Mouse (Mus musculus): ENCODE data around the gene Pkp2. TPM values are rescaled to one million over a fixed set of nuclear protein-coding genes. Genes with fewer than 3 reads are reported as not detected.
"Not testable (repeated sequence)": the region's sequence is repeated elsewhere in the genome, so short reads cannot be mapped to it uniquely, and the experiment has no call there.

The Pkp2 gene
- total and polyA plus RNA-seq, 3 experiments, result 0.54 to 2.2 TPM; not detected in 1

- TF ChIP-seq NRF1 (IDR thresholded peaks at IDR 0.05; ENCODE audit: insufficient read depth, low read depth, low read length, poor library complexity, severe bottlenecking) (0 out of 2 replicates have a peak, but pooled peaks have one; percentile 37), ZKSCAN1 (IDR thresholded peaks at IDR 0.05; ENCODE audit: low read depth, low read length) (no peak), CHD2 (IDR thresholded peaks at IDR 0.05; ENCODE audit: low read length) (no peak)
These were observed at the start of gene Pkp2 (continued) for GRCm38 (mm10) chr16:16213079-16213760.

DNA sequence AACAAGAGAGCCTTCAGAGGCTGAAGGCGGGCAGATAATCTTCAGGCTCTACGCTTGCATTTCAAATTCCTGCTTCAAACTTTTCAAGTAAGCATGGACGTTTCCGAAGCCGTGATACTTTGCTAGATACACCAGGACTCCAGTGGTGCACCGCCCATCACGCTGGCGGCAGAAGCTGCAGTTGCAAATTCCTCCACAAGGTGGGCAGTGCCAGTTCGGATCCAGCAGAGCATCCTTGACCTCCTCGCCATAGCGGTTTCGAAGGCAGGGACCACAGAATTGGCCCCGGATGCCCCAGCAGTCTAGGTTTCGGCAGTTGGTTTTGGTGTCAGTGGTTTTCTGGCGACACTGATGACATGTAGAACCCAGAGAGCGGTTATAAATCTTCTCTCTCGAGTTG is 15.7 kb upstream of the Pkp2 start:
- Histone ChIP-seq H3K27me3 (ENCODE audit: control insufficient read depth in 1 of 2, insufficient read depth in 2 of 2, low read length in 2 of 2) (peaks cover 1% of the 10 kb centered on the region in 2 experiments; a peak in 3 of 4 replicates), H3K4me3 (ENCODE audit: control insufficient read depth in 1 of 2, insufficient read depth in 1 of 2, low read depth in 2 of 2, low read length in 2 of 2) (no peak overlapping the region), H3K9ac (ENCODE audit: control insufficient read depth, low read depth, low read length, poor library complexity, severe bottlenecking) (no peak overlapping the region), H3K27ac (ENCODE audit: control insufficient read depth, low read depth, low read length) (no peak overlapping the region), H3K4me1 (ENCODE audit: control insufficient read depth in 1 of 2, insufficient read depth in 2 of 2, low read length in 2 of 2) (no peaks in the 10 kb centered on the region), H3K36me3 (ENCODE audit: control insufficient read depth in 1 of 2, insufficient read depth in 2 of 2, low read length in 2 of 2) (no peaks in the 10 kb centered on the region), H3K79me2 (ENCODE audit: control insufficient read depth, insufficient read depth, low read length, poor library complexity) (no peaks in the 10 kb centered on the region), H3K9me3 (replicated peaks; ENCODE audit: insufficient read depth, low read length) (no peaks in the 10 kb centered on the region)
- TF ChIP-seq EP300 (IDR thresholded peaks at IDR 0.05; ENCODE audit: low read depth in 1 of 2, low read length in 2 of 2), result no peak
- no peak for TF ChIP-seq CHD2 (IDR thresholded peaks at IDR 0.05; ENCODE audit: low read length)
- TF ChIP-seq SIN3A (IDR thresholded peaks at IDR 0.05; ENCODE audit: low read length), result no peak
- DNase-seq (ENCODE audit: low read depth, low spot score), result no peak

DNA sequence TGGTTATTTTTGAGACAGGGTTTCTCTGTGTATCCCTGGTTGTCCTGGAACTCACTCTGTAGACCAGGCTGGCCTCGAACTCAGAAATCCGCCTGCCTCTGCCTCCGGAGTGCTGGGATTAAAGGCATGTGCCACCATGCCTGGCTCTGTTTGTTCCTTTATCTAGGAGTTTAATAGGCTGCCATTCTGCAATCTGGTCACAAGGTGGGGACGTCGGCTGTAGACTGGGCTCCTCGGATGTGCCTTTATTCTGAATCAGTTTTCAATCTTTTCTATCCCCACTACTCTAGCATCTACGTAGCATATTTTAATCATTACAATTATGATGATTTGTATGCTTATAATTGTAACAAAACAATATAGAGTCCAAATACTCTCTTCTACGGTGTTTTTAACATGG is 11.1 kb upstream of the Pkp2 start:
- H3K36me3 ChIP-seq (ENCODE audit: control insufficient read depth in 1 of 2, insufficient read depth in 2 of 2, low read length in 2 of 2), result peaks cover 0 to 11% of the 10 kb centered on the region in 2 experiments; a peak in 2 of 4 replicates
- H3K4me1 ChIP-seq (ENCODE audit: control insufficient read depth in 1 of 2, insufficient read depth in 2 of 2, low read length in 2 of 2); H3K27me3 ChIP-seq (ENCODE audit: control insufficient read depth in 1 of 2, insufficient read depth in 2 of 2, low read length in 2 of 2); H3K9ac ChIP-seq (ENCODE audit: control insufficient read depth, low read depth, low read length, poor library complexity, severe bottlenecking); H3K9me3 ChIP-seq (replicated peaks; ENCODE audit: insufficient read depth, low read length); H3K27ac ChIP-seq (ENCODE audit: control insufficient read depth, low read depth, low read length); H3K79me2 ChIP-seq (ENCODE audit: control insufficient read depth, insufficient read depth, low read length, poor library complexity); H3K4me3 ChIP-seq (ENCODE audit: control insufficient read depth in 1 of 2, insufficient read depth in 1 of 2, low read depth in 2 of 2, low read length in 2 of 2): not testable (repeated sequence)
- DNase-seq (ENCODE audit: low read depth, low spot score), result peak; percentile 68
- peak; percentile 86 for TF ChIP-seq SMC3 (IDR thresholded peaks at IDR 0.05; ENCODE audit: low read depth, low read length)
- peak; percentile 87 for TF ChIP-seq RAD21 (IDR thresholded peaks at IDR 0.05; ENCODE audit: low read depth, low read length)
- peak; percentile 78 for TF ChIP-seq ZC3H11A (IDR thresholded peaks at IDR 0.05; ENCODE audit: low read depth, low read length)
- TF ChIP-seq TBP (IDR thresholded peaks at IDR 0.05; ENCODE audit: low read depth, low read length), result peak; percentile 66; the same call in 1 of the 2 replicates
- TF ChIP-seq CTCF (IDR thresholded peaks at IDR 0.05 in 2 of 3, conservative IDR thresholded peaks at IDR 0.05 in 1 of 3; ENCODE audit: control insufficient read depth in 1 of 3, insufficient read depth in 1 of 3, low read depth in 2 of 3, low read length in 3 of 3, poor library complexity in 1 of 3, severe bottlenecking in 1 of 3), result peak; percentile 33 to 80 (median 76)

DNA sequence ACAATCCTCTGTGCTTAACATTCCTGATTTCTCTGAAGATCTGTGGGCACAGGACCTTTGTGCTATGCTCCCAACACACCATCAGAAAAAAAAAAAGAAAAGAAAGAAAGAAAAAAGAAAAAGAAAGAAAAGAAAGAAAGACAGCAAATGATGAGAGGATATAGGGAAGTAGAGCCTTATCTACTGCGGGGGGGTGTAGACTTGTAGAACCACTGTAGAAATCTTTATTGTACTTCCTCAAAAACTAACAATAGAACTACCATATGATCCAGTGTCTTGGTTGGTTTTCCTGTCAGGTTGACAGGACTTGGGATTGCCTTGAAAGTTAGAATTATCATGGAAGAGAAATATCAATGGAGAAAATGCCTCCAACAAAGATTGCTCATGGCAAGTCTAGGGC is 8.5 kb upstream of the Pkp2 start:
- peak; percentile 75 for DNase-seq (ENCODE audit: low read depth, low spot score)
- Histone ChIP-seq H3K4me3 (ENCODE audit: control insufficient read depth in 1 of 2, insufficient read depth in 1 of 2, low read depth in 2 of 2, low read length in 2 of 2) (peak overlapping the region in 1 of 2 experiments; percentile 27; a peak in 2 of 4 replicates), H3K4me1 (ENCODE audit: control insufficient read depth in 1 of 2, insufficient read depth in 2 of 2, low read length in 2 of 2) (peaks cover 0 to 14% of the 10 kb centered on the region in 2 experiments; a peak in 2 of 4 replicates), H3K79me2 (ENCODE audit: control insufficient read depth, insufficient read depth, low read length, poor library complexity) (no peaks in the 10 kb centered on the region), H3K27me3 (ENCODE audit: control insufficient read depth in 1 of 2, insufficient read depth in 2 of 2, low read length in 2 of 2) (no peaks in the 10 kb centered on the region; a peak in 1 of 4 replicates), H3K36me3 (ENCODE audit: control insufficient read depth in 1 of 2, insufficient read depth in 2 of 2, low read length in 2 of 2) (peaks cover 0 to 11% of the 10 kb centered on the region in 2 experiments; a peak in 2 of 4 replicates), H3K9me3 (replicated peaks; ENCODE audit: insufficient read depth, low read length) (no peaks in the 10 kb centered on the region), H3K27ac (ENCODE audit: control insufficient read depth, low read depth, low read length) (no peak overlapping the region), H3K9ac (ENCODE audit: control insufficient read depth, low read depth, low read length, poor library complexity, severe bottlenecking) (no peak overlapping the region)
- TF ChIP-seq EP300 (IDR thresholded peaks at IDR 0.05; ENCODE audit: low read depth in 1 of 2, low read length in 2 of 2), result peak; percentile 54 to 93; a peak in 3 of 4 replicates
- peak; percentile 94 for TF ChIP-seq GATA1 (IDR thresholded peaks at IDR 0.05; ENCODE audit: low read depth, low read length)
- 0 out of 2 replicates have a peak, but pooled peaks have one; percentile 16 for TF ChIP-seq MAZ (IDR thresholded peaks at IDR 0.05; ENCODE audit: low read depth, low read length)
- TF ChIP-seq ELF1 (IDR thresholded peaks at IDR 0.05; ENCODE audit: low read depth, low read length), result no peak; the same call in 1 of the 2 replicates
- TF ChIP-seq CTCF (IDR thresholded peaks at IDR 0.05 in 2 of 3, conservative IDR thresholded peaks at IDR 0.05 in 1 of 3; ENCODE audit: control insufficient read depth in 1 of 3, insufficient read depth in 1 of 3, low read depth in 2 of 3, low read length in 3 of 3, poor library complexity in 1 of 3, severe bottlenecking in 1 of 3), result no peak
- TF ChIP-seq ZNF384 (IDR thresholded peaks at IDR 0.05; ENCODE audit: low read depth, low read length), result 0 out of 2 replicates have a peak, but pooled peaks have one; percentile 28
- TF ChIP-seq ETS1 (IDR thresholded peaks at IDR 0.05; ENCODE audit: low read depth, low read length), result 0 out of 2 replicates have a peak, but pooled peaks have one; percentile 54
- peak; percentile 95 for TF ChIP-seq RCOR1 (IDR thresholded peaks at IDR 0.05; ENCODE audit: low read depth, low read length)
- no peak for TF ChIP-seq ZMIZ1 (IDR thresholded peaks at IDR 0.05; ENCODE audit: low read depth, low read length)
